Mouse (Mus musculus) lung, adult 2 months (tissue): ENCODE data around the gene Cacnb3. TPM values are rescaled to one million over a fixed set of nuclear protein-coding genes. Genes with fewer than 3 reads are reported as not detected.
A peak's percentile ranks its signal among the peaks of the same experiment; 100 is the strongest.

ENCODE experiments used
- DNase-seq: peaks from one replicate; pipeline ENCODE4 v3.0.0; 2022
- H3K4me1 ChIP-seq: fragments of 200-500 bp; 2 replicates; pipeline ENCODE4 v1.6.1; 2011; ENCODE audit warnings: low read length; ENCODE audit not compliant: control insufficient read depth, insufficient read depth
- H3K4me3 ChIP-seq: fragments of 200-500 bp; replicated peaks from 2 replicates; pipeline ENCODE3; 2011; ENCODE audit warnings: low read depth, mild to moderate bottlenecking, control low read depth, low read length; ENCODE audit errors: extremely low read depth
- CTCF ChIP-seq: fragments of 200-500 bp; IDR thresholded peaks from 2 replicates; pipeline ENCODE4 v1.5.1; 2011; ENCODE audit warnings: mild to moderate bottlenecking, low read length, control low read depth; ENCODE audit not compliant: insufficient read depth
- POLR2A ChIP-seq: fragments of 200-500 bp; IDR thresholded peaks from 2 replicates; pipeline ENCODE4 v1.6.1; 2011; ENCODE audit warnings: low read depth, mild to moderate bottlenecking, control low read depth, low read length, borderline replicate concordance; ENCODE audit errors: extremely low read depth
- WGBS: fragments of 180-500 bp; shearing (Covaris S2); methylation state at CpG from one replicate; pipeline ENCODE4 v1.1.7; 2018; 5-methylcytosine and 5-hydroxymethylcytosine counted together
- polyA plus RNA-seq: library from polyadenylated mRNA; depleted of rRNA; stranded (reverse); fragments of >200 nt; gene quantifications from 2 replicates; pipeline ENCODE4 v1.2.3, GENCODE M21; 2012

The Cacnb3 gene
- polyA plus RNA-seq, 1 experiment = 37.1 TPM

- 84% methylated on average over 12 of the region's 12 CpGs for WGBS
- no peak for DNase-seq
- H3K4me1 ChIP-seq = no peaks in the 10 kb centered on the region; the same call in 1 of the 2 replicates
- TF ChIP-seq CTCF = no peak
- TF ChIP-seq POLR2A = no peak
- H3K4me3 ChIP-seq = no peak overlapping the region
Measured at GRCm38 (mm10) chr15:98600036-98600709, 30.5 kb upstream of the Cacnb3 start.

- TF ChIP-seq POLR2A = no peak
- WGBS = 63% methylated on average over 7 of the region's 7 CpGs
- no peaks in the 10 kb centered on the region; the same call in 1 of the 2 replicates for H3K4me1 ChIP-seq
- no peak overlapping the region for H3K4me3 ChIP-seq
- no peak for DNase-seq
Measured at GRCm38 (mm10) chr15:98601832-98602190, 28.8 kb upstream of the Cacnb3 start.

GRCm38 (mm10) chr15:98602191-98602881 is 28.3 kb upstream of the Cacnb3 start:
- Histone ChIP-seq H3K4me1 (peaks cover 3% of the 10 kb centered on the region; the same call in 1 of the 2 replicates), H3K4me3 (no peak overlapping the region)
- WGBS = 38% methylated on average over 13 of the region's 13 CpGs
- DNase-seq = no peak
- TF ChIP-seq CTCF (no peak), POLR2A (no peak)

- DNase-seq = no peak
- 34% methylated on average over 4 of the region's 4 CpGs for WGBS
- Histone ChIP-seq H3K4me3 (no peak overlapping the region), H3K4me1 (peaks cover 4% of the 10 kb centered on the region; the same call in 1 of the 2 replicates)
- no peak for TF ChIP-seq POLR2A
- no peak for TF ChIP-seq CTCF
Measured at GRCm38 (mm10) chr15:98602921-98603458, 27.6 kb upstream of the Cacnb3 start.

GRCm38 (mm10) chr15:98604041-98604575 is 26.5 kb upstream of the Cacnb3 start:
- no peak for DNase-seq
- no peak overlapping the region for H3K4me3 ChIP-seq

GRCm38 (mm10) chr15:98606051-98606536 is 24.5 kb upstream of the Cacnb3 start:
- DNase-seq = no peak
- Histone ChIP-seq H3K4me1 (peaks cover 6% of the 10 kb centered on the region; the same call in 1 of the 2 replicates), H3K4me3 (no peak overlapping the region)
- TF ChIP-seq POLR2A (no peak), CTCF (no peak)
- WGBS = 61% methylated on average over 12 of the region's 12 CpGs

More at GRCm38 (mm10) chr15:98604041-98604575, 26.5 kb upstream of the Cacnb3 start:
- TF ChIP-seq POLR2A = no peak
- TF ChIP-seq CTCF = no peak
- 89% methylated on average over 24 of the region's 24 CpGs for WGBS
- H3K4me1 ChIP-seq = peaks cover 6% of the 10 kb centered on the region; the same call in 1 of the 2 replicates

- no peak for DNase-seq
Measured at GRCm38 (mm10) chr15:98606739-98607138, 23.9 kb upstream of the Cacnb3 start.

GRCm38 (mm10) chr15:98607557-98607956 is 23.1 kb upstream of the Cacnb3 start:
- no peak for TF ChIP-seq CTCF
- no peak for TF ChIP-seq POLR2A
- DNase-seq = no peak
- 22% methylated on average over 4 of the region's 4 CpGs for WGBS
- peaks cover 6% of the 10 kb centered on the region; the same call in 1 of the 2 replicates for H3K4me1 ChIP-seq
- H3K4me3 ChIP-seq = no peak overlapping the region

More at GRCm38 (mm10) chr15:98606739-98607138, 23.9 kb upstream of the Cacnb3 start:
- no peak overlapping the region for H3K4me3 ChIP-seq
- TF ChIP-seq CTCF (no peak), POLR2A (no peak)
- H3K4me1 ChIP-seq = peaks cover 6% of the 10 kb centered on the region; the same call in 1 of the 2 replicates
- 67% methylated on average over 9 of the region's 9 CpGs for WGBS

GRCm38 (mm10) chr15:98608058-98608783 is 22.4 kb upstream of the Cacnb3 start:
- H3K4me3 ChIP-seq = peak overlapping the region; percentile 63
- peaks cover 6% of the 10 kb centered on the region; the same call in 1 of the 2 replicates for H3K4me1 ChIP-seq
- TF ChIP-seq CTCF (no peak), POLR2A (no peak)
- no peak for DNase-seq
- WGBS = 9% methylated on average over 10 of the region's 10 CpGs
